Mouse (Mus musculus): ENCODE measurements around the gene Ptk7.

DNA sequence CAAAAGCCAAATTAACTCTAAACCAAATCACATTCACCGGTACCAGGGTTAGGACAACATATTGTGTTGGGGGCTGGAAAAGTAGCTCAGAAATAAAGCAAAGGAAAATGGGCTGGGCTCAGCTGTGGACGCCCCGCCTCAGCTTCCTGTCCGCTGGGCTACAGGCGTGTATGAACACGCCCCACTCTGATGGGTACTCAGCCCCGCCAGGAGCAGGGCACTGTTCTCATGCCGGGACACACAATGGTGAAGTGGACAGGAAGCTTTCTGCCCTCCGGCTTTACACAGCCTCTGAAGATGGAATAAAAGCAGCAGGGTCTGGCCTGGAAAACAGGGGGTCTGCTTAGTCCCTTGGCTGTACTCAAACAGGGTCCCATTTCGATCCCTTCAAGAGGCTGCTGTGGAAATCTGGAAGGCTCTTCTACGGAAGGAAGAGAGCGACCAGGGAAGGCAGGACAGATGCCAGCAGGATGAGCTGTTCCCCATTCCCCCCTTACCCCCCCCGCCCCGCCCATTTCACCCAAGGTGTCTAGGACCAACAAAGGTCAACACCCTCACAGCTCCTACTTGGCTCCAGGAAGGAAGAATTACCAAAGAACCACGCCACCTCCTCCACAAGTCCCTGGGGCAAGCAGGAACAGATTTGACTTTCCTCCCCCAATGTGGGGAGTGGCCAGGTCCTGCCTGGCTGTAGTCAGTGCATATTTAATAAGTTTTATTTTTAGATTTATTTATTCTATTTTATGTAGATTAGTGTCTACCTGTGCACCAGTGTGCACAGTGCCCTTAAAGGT is 19.4 kb downstream of the Ptk7 start:
- TF ChIP-seq POLR2A (IDR thresholded peaks at IDR 0.05; ENCODE audit: borderline replicate concordance, insufficient read depth, low read length) (no peak), CTCF (IDR thresholded peaks at IDR 0.05; ENCODE audit: borderline replicate concordance, insufficient read depth, low read depth, low read length) (no peak)
